Mouse (Mus musculus) limb, embryonic 14.5 days (tissue): ENCODE measurements around the gene 1700037C18Rik. TPM values are rescaled to one million over a fixed set of nuclear protein-coding genes. Genes with fewer than 3 reads are reported as not detected.
A peak's percentile ranks its signal among the peaks of the same experiment; 100 is the strongest.

Experiments
- ATAC-seq: fragments of 200-750 bp; cut with Nextera tagmentation; 2 replicates; pipeline ENCODE4 v1.8.0; 2017; ENCODE audit warnings: low read depth, moderate number of reproducible peaks, moderate TSS enrichment; ENCODE audit not compliant: low FRiP score
- DNase-seq: peaks from one replicate; pipeline ENCODE4 v3.0.0-alpha.2; 2015; ENCODE audit warnings: low spot score
- H3K27ac ChIP-seq: fragments of 300-500 bp; sonication (generic); replicated peaks from 2 replicates; pipeline ENCODE4 v1.5.1; 2014; ENCODE audit warnings: low read depth, mild to moderate bottlenecking, low read length, moderate library complexity, mixed read lengths
- H3K27me3 ChIP-seq: fragments of 300-500 bp; sonication (generic); 2 replicates; pipeline ENCODE4 v1.6.1; 2014; ENCODE audit warnings: low read length, mixed read lengths; ENCODE audit not compliant: control insufficient read depth, insufficient read depth
- H3K36me3 ChIP-seq: fragments of 300-500 bp; sonication (generic); 2 replicates; pipeline ENCODE4 v1.6.1; 2014; ENCODE audit warnings: mild to moderate bottlenecking, low read length, moderate library complexity, mixed read lengths; ENCODE audit not compliant: control insufficient read depth, insufficient read depth
- H3K4me1 ChIP-seq: fragments of 300-500 bp; sonication (generic); 2 replicates; pipeline ENCODE4 v1.6.1; 2014; ENCODE audit warnings: antibody characterized with exemption, low read length, mixed read lengths; ENCODE audit not compliant: control insufficient read depth, insufficient read depth
- H3K4me2 ChIP-seq: fragments of 300-500 bp; sonication (generic); replicated peaks from 2 replicates; pipeline ENCODE4 v1.6.1; 2014; ENCODE audit warnings: low read depth, mild to moderate bottlenecking, low read length, moderate library complexity; ENCODE audit not compliant: severe bottlenecking
- H3K4me3 ChIP-seq: fragments of 300-500 bp; sonication (generic); replicated peaks from 2 replicates; pipeline ENCODE4 v1.5.1; 2014; ENCODE audit warnings: low read length
- H3K9ac ChIP-seq: fragments of 300-500 bp; sonication (generic); 2 replicates; pipeline ENCODE4 v1.6.1; 2014; ENCODE audit warnings: mild to moderate bottlenecking, low read depth, low read length, moderate library complexity; ENCODE audit not compliant: severe bottlenecking
- H3K9me3 ChIP-seq: fragments of 300-500 bp; sonication (generic); 2 replicates; pipeline ENCODE4 v1.6.1; 2016; ENCODE audit warnings: low read length; ENCODE audit not compliant: control insufficient read depth
- POLR2A ChIP-seq: fragments of 200-500 bp; IDR thresholded peaks from 2 replicates; pipeline ENCODE4 v1.8.0; 2012; ENCODE audit warnings: inconsistent platforms, mild to moderate bottlenecking, moderate library complexity, borderline replicate concordance; ENCODE audit not compliant: insufficient read depth, insufficient read length; ENCODE audit errors: extremely low read depth
- WGBS: fragments of 180-500 bp; shearing (Covaris S2); extraction: QIAGEN DNeasy Blood & Tissue Kit; methylation state at CpG from one replicate; pipeline ENCODE4 v1.1.7; 2014; 5-methylcytosine and 5-hydroxymethylcytosine counted together
- polyA plus RNA-seq, 2 experiments: library from polyadenylated mRNA; depleted of rRNA in 1 of 2; stranded (reverse) in 1 of 2; unstranded in 1 of 2; fragments of >200 nt; fragmentation: Nextera tagmentation in 1 of 2; extraction: Ambion mirVana in 1 of 2; gene quantifications; 2 replicates each; pipeline versions ENCODE4 v1.2.1 to v1.2.3; 2012 to 2014

The 1700037C18Rik gene
- polyA plus RNA-seq, 2 experiments = 4.9 to 6.8 TPM

DNA sequence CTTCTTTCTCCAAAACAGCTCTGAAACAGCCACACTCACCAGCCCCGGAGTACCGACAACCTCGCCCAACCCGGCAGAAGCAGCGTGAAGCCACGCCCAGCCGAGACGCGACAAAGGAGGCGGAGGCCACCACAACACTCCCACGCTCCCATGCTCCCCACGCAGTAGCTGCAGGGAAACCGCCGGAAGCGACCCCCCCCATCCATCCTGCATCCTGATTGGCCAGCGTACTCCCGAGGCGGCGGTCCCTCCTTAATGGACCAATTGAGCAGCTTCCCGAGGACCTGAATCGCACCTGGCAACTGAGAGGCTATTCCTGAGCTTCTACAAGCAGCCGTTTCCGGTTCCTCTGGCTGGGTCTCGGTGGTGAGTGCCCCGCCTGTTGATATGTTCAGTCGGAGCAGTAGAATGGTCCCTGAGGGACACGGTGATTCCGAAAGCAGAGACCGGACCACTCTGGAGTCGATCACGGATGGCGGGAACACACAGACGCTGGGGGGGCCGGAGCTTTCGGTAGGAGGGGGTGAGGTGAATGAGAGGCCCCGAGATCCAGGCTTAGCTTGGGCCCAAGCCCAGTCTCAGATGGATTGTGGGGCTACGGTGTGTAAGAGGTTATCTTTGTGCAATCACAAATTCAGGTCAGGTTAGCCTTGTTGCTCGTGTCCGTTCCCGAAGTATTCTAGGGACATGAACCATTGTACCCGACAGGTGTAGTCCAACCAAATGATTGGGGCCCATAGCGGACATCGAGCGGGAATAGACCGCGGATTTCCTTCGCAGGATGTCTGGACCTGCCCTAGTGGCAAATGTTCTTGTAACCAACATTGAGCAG is 36.1 kb downstream of the 1700037C18Rik start, which contains the start of gene Naa60:
Gene Naa60, plus strand, starts transcription at position 160 of the 832 bp plus-strand sequence.
- no peak for TF ChIP-seq POLR2A
- DNase-seq = peak; percentile 95
- peak within 1 kb of the TSS; percentile 55 for H3K4me3 ChIP-seq
- peaks cover 20% of the 10 kb centered on the region for H3K36me3 ChIP-seq
- ATAC-seq = peak; percentile 99
- peaks cover 11% of the 10 kb centered on the region for H3K4me1 ChIP-seq
- peak within 1 kb of the TSS; percentile 83 for H3K4me2 ChIP-seq
- WGBS = 6% methylated on average over 43 of the region's 47 CpGs
- H3K27me3 ChIP-seq = no peaks in the 10 kb centered on the region
- peak within 1 kb of the TSS; percentile 50 for H3K27ac ChIP-seq
- no peaks in the 10 kb centered on the region for H3K9me3 ChIP-seq
- peak within 1 kb of the TSS; percentile 66 for H3K9ac ChIP-seq

DNA sequence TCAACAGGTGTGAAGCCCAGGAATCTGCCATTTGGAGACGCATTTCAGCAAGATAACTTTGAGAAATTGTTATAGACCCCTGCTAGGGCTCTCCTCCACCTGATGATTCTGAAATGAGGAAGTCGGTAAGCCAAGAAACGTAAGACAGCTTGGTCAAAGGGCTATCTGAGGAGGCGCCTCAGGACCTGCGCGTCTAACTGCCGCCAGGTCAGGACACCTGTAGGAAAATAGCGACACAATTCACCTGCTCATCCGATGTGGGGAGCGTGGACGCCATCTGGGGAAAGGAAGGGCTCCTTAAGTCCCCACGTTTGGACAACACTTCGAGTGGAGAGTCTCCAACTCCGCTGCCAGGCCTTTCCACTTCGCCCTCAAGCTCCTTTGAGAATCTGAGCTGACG is 36.7 kb downstream of the 1700037C18Rik start:
- no peak for ATAC-seq
- Histone ChIP-seq H3K27ac (0 out of 2 replicates have a peak overlapping the region, but pooled peaks have one; percentile 33), H3K9me3 (no peaks in the 10 kb centered on the region)

DNA sequence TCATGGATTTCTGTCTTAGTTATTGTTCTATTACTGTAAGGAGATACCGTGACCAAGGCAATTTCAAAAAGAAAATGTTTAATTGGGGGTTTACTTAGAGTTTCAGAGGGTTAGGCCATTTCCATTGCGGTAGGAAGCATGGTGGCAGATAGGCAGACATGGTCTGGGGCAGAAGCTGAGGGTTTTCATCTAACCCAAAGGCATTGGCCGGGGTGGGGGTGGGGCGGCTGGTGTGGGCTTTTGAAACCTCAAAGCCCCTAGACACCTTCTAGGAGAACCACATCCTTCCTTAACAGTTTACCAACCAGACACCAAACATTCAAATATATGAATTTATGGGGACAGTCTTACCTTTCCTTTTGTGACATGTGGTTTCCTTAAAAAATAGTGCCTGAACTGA is 49.2 kb downstream of the 1700037C18Rik start:
- Histone ChIP-seq H3K4me3 (no peak overlapping the region), H3K27ac (no peak overlapping the region), H3K27me3 (no peaks in the 10 kb centered on the region), H3K9ac (no peak overlapping the region), H3K9me3 (no peaks in the 10 kb centered on the region), H3K36me3 (peaks cover 21% of the 10 kb centered on the region), H3K4me1 (no peaks in the 10 kb centered on the region), H3K4me2 (no peak overlapping the region)
- DNase-seq = no peak
- no peak for ATAC-seq
- 94% methylated on average over 4 of the region's 4 CpGs for WGBS
- no peak for TF ChIP-seq POLR2A

More for the DNA sequence above, 36.7 kb downstream of the 1700037C18Rik start:
- 2% methylated on average over 16 of the region's 16 CpGs for WGBS
- Histone ChIP-seq H3K27me3 (no peaks in the 10 kb centered on the region), H3K36me3 (peaks cover 20% of the 10 kb centered on the region), H3K4me2 (peak overlapping the region; percentile 83), H3K4me3 (peak overlapping the region; percentile 55), H3K4me1 (peaks cover 11% of the 10 kb centered on the region), H3K9ac (peak overlapping the region; percentile 66)
- no peak for DNase-seq
- no peak for TF ChIP-seq POLR2A

DNA sequence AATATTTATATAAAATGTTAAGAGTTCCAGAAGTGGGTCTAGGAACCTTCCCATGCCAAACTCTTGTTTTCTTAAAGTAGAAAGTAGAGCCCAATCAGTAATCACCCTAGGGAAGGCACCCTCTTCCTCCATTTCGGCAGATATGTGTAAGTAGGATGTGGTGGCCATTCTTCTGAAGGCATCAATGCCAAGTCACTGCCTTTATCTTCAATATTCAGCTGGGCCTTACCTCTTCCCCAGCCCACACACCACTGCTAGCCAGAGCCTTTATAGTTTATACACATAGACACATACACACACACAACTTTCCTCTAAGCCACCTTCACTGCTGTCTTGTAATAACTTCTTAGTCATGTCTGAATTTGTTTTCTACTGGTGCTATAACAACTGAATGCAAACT is 52.7 kb downstream of the 1700037C18Rik start:
- ATAC-seq = no peak
- Histone ChIP-seq H3K4me2 (no peak overlapping the region), H3K9me3 (no peaks in the 10 kb centered on the region), H3K4me1 (no peaks in the 10 kb centered on the region), H3K27ac (no peak overlapping the region), H3K4me3 (no peak overlapping the region), H3K9ac (no peak overlapping the region), H3K36me3 (peaks cover 2% of the 10 kb centered on the region), H3K27me3 (no peaks in the 10 kb centered on the region)
- TF ChIP-seq POLR2A = no peak
- no peak for DNase-seq
- 85% methylated on average over 1 of the region's 1 CpGs for WGBS

DNA sequence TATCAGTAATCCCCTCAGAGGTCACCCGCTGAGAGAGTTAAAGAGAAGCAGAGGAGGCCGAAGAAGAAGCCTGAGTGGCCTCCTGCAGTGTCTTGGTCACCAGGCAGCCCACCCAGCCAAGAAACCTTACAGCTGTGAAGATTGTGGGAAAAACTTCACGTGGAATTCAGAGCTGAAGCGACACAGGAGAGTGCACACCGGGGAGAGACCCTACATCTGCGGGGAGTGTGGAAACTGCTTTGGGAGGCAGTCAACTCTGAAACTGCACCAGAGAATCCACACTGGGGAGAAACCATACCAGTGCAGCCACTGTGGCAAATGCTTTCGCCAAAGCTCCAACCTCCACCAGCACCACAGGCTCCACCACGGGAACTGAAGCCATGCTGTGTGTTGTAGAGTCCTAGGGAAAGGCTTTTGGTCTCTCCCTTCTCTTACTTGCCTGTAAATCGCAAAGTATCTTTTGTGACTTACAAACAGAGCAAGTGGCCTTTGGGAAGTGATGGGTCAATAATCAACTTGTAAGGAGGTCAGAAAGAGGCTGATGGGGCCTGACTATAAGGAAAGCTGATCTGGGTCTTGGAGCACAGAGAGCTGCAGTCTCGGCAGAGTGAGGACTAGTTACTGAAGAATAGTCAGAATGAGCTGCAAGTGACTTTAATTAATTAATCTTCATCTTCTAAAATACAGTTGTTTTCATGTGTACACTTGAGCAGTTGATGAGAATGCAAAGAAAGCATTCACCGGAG is 53.9 kb downstream of the 1700037C18Rik start:
- no peak for ATAC-seq
- Histone ChIP-seq H3K4me3 (no peak overlapping the region), H3K9me3 (no peaks in the 10 kb centered on the region), H3K4me1 (no peaks in the 10 kb centered on the region), H3K36me3 (no peaks in the 10 kb centered on the region), H3K9ac (no peak overlapping the region), H3K27me3 (no peaks in the 10 kb centered on the region), H3K4me2 (no peak overlapping the region), H3K27ac (no peak overlapping the region)
- TF ChIP-seq POLR2A = no peak
- 75% methylated on average over 11 of the region's 11 CpGs for WGBS
- DNase-seq = no peak
